Mouse (Mus musculus): ENCODE measurements around the gene Olfr91. TPM values are rescaled to one million over a fixed set of nuclear protein-coding genes. Genes with fewer than 3 reads are reported as not detected.

Olfr91 gene
- polyA plus RNA-seq, 1 experiment = not detected

- Histone ChIP-seq H3K4me1 (ENCODE audit: control insufficient read depth, insufficient read depth, low read length) (peaks cover 13% of the 10 kb centered on the region), H3K4me3 (ENCODE audit: low read depth, low read length) (no peak overlapping the region), H3K27ac (ENCODE audit: insufficient read depth, low read length) (peak overlapping the region; percentile 14; the same call in 1 of the 2 replicates), H3K9me3 (replicated peaks; ENCODE audit: control insufficient read depth, insufficient read depth, low read length, poor library complexity, severe bottlenecking) (no peaks in the 10 kb centered on the region), H3K36me3 (ENCODE audit: control insufficient read depth, insufficient read depth, low read length, poor library complexity, severe bottlenecking) (peaks cover 91% of the 10 kb centered on the region), H3K9ac (ENCODE audit: low read depth, poor library complexity, severe bottlenecking) (no peak overlapping the region), H3K27me3 (ENCODE audit: control insufficient read depth, insufficient read depth, low read length, poor library complexity, severe bottlenecking) (no peaks in the 10 kb centered on the region)
- TF ChIP-seq EP300 (IDR thresholded peaks at IDR 0.05; ENCODE audit: insufficient read depth, low read depth, low read length) = no peak
- no peak for TF ChIP-seq POLR2A (IDR thresholded peaks at IDR 0.05; ENCODE audit: insufficient read depth, low read length)
- TF ChIP-seq CTCF (IDR thresholded peaks at IDR 0.05; ENCODE audit: low read depth, low read length) = no peak
Observed at GRCm38 (mm10) chr17:37067861-37068260, 30.2 kb downstream of the Olfr91 start.

GRCm38 (mm10) chr17:37065993-37066392 is 32.1 kb downstream of the Olfr91 start:
- Histone ChIP-seq H3K27me3 (ENCODE audit: control insufficient read depth, insufficient read depth, low read length, poor library complexity, severe bottlenecking) (no peaks in the 10 kb centered on the region), H3K9me3 (replicated peaks; ENCODE audit: control insufficient read depth, insufficient read depth, low read length, poor library complexity, severe bottlenecking) (no peaks in the 10 kb centered on the region), H3K4me1 (ENCODE audit: control insufficient read depth, insufficient read depth, low read length) (peaks cover 16% of the 10 kb centered on the region), H3K36me3 (ENCODE audit: control insufficient read depth, insufficient read depth, low read length, poor library complexity, severe bottlenecking) (peaks cover 99% of the 10 kb centered on the region), H3K9ac (ENCODE audit: low read depth, poor library complexity, severe bottlenecking) (no peak overlapping the region), H3K4me3 (ENCODE audit: low read depth, low read length) (no peak overlapping the region), H3K27ac (ENCODE audit: insufficient read depth, low read length) (no peak overlapping the region)
- TF ChIP-seq EP300 (IDR thresholded peaks at IDR 0.05; ENCODE audit: insufficient read depth, low read depth, low read length) (no peak), CTCF (IDR thresholded peaks at IDR 0.05; ENCODE audit: low read depth, low read length) (no peak), POLR2A (IDR thresholded peaks at IDR 0.05; ENCODE audit: insufficient read depth, low read length) (no peak)

- Histone ChIP-seq H3K4me1 (ENCODE audit: control insufficient read depth, insufficient read depth, low read length) (peaks cover 13% of the 10 kb centered on the region), H3K36me3 (ENCODE audit: control insufficient read depth, insufficient read depth, low read length, poor library complexity, severe bottlenecking) (peaks cover 96% of the 10 kb centered on the region), H3K27ac (ENCODE audit: insufficient read depth, low read length) (no peak overlapping the region), H3K27me3 (ENCODE audit: control insufficient read depth, insufficient read depth, low read length, poor library complexity, severe bottlenecking) (no peaks in the 10 kb centered on the region), H3K9me3 (replicated peaks; ENCODE audit: control insufficient read depth, insufficient read depth, low read length, poor library complexity, severe bottlenecking) (no peaks in the 10 kb centered on the region), H3K9ac (ENCODE audit: low read depth, poor library complexity, severe bottlenecking) (no peak overlapping the region), H3K4me3 (ENCODE audit: low read depth, low read length) (no peak overlapping the region)
- TF ChIP-seq POLR2A (IDR thresholded peaks at IDR 0.05; ENCODE audit: insufficient read depth, low read length) = no peak
- TF ChIP-seq EP300 (IDR thresholded peaks at IDR 0.05; ENCODE audit: insufficient read depth, low read depth, low read length) = no peak
- no peak for TF ChIP-seq CTCF (IDR thresholded peaks at IDR 0.05; ENCODE audit: low read depth, low read length)
Observed at GRCm38 (mm10) chr17:37063686-37064495, 34.2 kb downstream of the Olfr91 start.

GRCm38 (mm10) chr17:37063063-37063462 is 35.0 kb downstream of the Olfr91 start:
- peaks cover 97% of the 10 kb centered on the region for H3K36me3 ChIP-seq (ENCODE audit: control insufficient read depth, insufficient read depth, low read length, poor library complexity, severe bottlenecking)
- peaks cover 7% of the 10 kb centered on the region for H3K4me1 ChIP-seq (ENCODE audit: control insufficient read depth, insufficient read depth, low read length)
- no peaks in the 10 kb centered on the region for H3K9me3 ChIP-seq (replicated peaks; ENCODE audit: control insufficient read depth, insufficient read depth, low read length, poor library complexity, severe bottlenecking)
- no peaks in the 10 kb centered on the region for H3K27me3 ChIP-seq (ENCODE audit: control insufficient read depth, insufficient read depth, low read length, poor library complexity, severe bottlenecking)
- peak overlapping the region; percentile 50 for H3K27ac ChIP-seq (ENCODE audit: insufficient read depth, low read length)
- no peak overlapping the region for H3K4me3 ChIP-seq (ENCODE audit: low read depth, low read length)
- H3K9ac ChIP-seq (ENCODE audit: low read depth, poor library complexity, severe bottlenecking) = no peak overlapping the region
- TF ChIP-seq POLR2A (IDR thresholded peaks at IDR 0.05; ENCODE audit: insufficient read depth, low read length) (no peak), CTCF (IDR thresholded peaks at IDR 0.05; ENCODE audit: low read depth, low read length) (no peak), EP300 (IDR thresholded peaks at IDR 0.05; ENCODE audit: insufficient read depth, low read depth, low read length) (no peak)

- Histone ChIP-seq H3K9me3 (replicated peaks; ENCODE audit: control insufficient read depth, insufficient read depth, low read length, poor library complexity, severe bottlenecking) (no peaks in the 10 kb centered on the region), H3K27me3 (ENCODE audit: control insufficient read depth, insufficient read depth, low read length, poor library complexity, severe bottlenecking) (no peaks in the 10 kb centered on the region), H3K27ac (ENCODE audit: insufficient read depth, low read length) (peak overlapping the region; percentile 25; the same call in 1 of the 2 replicates), H3K9ac (ENCODE audit: low read depth, poor library complexity, severe bottlenecking) (no peak overlapping the region), H3K4me1 (ENCODE audit: control insufficient read depth, insufficient read depth, low read length) (peaks cover 7% of the 10 kb centered on the region), H3K36me3 (ENCODE audit: control insufficient read depth, insufficient read depth, low read length, poor library complexity, severe bottlenecking) (peaks cover 92% of the 10 kb centered on the region), H3K4me3 (ENCODE audit: low read depth, low read length) (no peak overlapping the region)
- TF ChIP-seq POLR2A (IDR thresholded peaks at IDR 0.05; ENCODE audit: insufficient read depth, low read length) (no peak), CTCF (IDR thresholded peaks at IDR 0.05; ENCODE audit: low read depth, low read length) (no peak), EP300 (IDR thresholded peaks at IDR 0.05; ENCODE audit: insufficient read depth, low read depth, low read length) (no peak)
Observed at GRCm38 (mm10) chr17:37062101-37062641, 35.9 kb downstream of the Olfr91 start.

GRCm38 (mm10) chr17:37061435-37061834 is 36.6 kb downstream of the Olfr91 start:
- no peak overlapping the region for H3K4me3 ChIP-seq (ENCODE audit: low read depth, low read length)
- TF ChIP-seq CTCF (IDR thresholded peaks at IDR 0.05; ENCODE audit: low read depth, low read length) = no peak
- peaks cover 5% of the 10 kb centered on the region for H3K4me1 ChIP-seq (ENCODE audit: control insufficient read depth, insufficient read depth, low read length)
- H3K27me3 ChIP-seq (ENCODE audit: control insufficient read depth, insufficient read depth, low read length, poor library complexity, severe bottlenecking) = no peaks in the 10 kb centered on the region
- H3K27ac ChIP-seq (ENCODE audit: insufficient read depth, low read length) = no peak overlapping the region
- no peak overlapping the region for H3K9ac ChIP-seq (ENCODE audit: low read depth, poor library complexity, severe bottlenecking)
- peaks cover 91% of the 10 kb centered on the region for H3K36me3 ChIP-seq (ENCODE audit: control insufficient read depth, insufficient read depth, low read length, poor library complexity, severe bottlenecking)
- H3K9me3 ChIP-seq (replicated peaks; ENCODE audit: control insufficient read depth, insufficient read depth, low read length, poor library complexity, severe bottlenecking) = no peaks in the 10 kb centered on the region

Data from ES-Bruce4 (cell line).